Mouse (Mus musculus) limb, embryonic 11.5 days (tissue): ENCODE results near the gene Dph3. TPM values are rescaled to one million over a fixed set of nuclear protein-coding genes. Genes with fewer than 3 reads are reported as not detected.
"Not testable (repeated sequence)": the region's sequence is repeated elsewhere in the genome, so short reads cannot be mapped to it uniquely, and the experiment has no call there.

Experiments used
- ATAC-seq: fragments of 200-750 bp; cut with Nextera tagmentation; 2 replicates; pipeline ENCODE4 v1.8.0; 2017; ENCODE audit warnings: low read depth; ENCODE audit not compliant: insufficient number of reproducible peaks, low FRiP score, low TSS enrichment
- DNase-seq: peaks from one replicate; pipeline ENCODE4 v3.0.0-alpha.2; 2015; ENCODE audit warnings: low spot score
- H3K27ac ChIP-seq: fragments of 300-500 bp; sonication (generic); replicated peaks from 2 replicates; pipeline ENCODE4 v1.5.1; 2014; ENCODE audit warnings: low read depth, mild to moderate bottlenecking, low read length
- H3K27me3 ChIP-seq: fragments of 300-500 bp; sonication (generic); 2 replicates; pipeline ENCODE4 v1.6.1; 2014; ENCODE audit warnings: mild to moderate bottlenecking, low read length, mixed read lengths; ENCODE audit not compliant: control insufficient read depth, insufficient read depth
- H3K36me3 ChIP-seq: fragments of 300-500 bp; sonication (generic); 2 replicates; pipeline ENCODE4 v1.6.1; 2014; ENCODE audit warnings: mild to moderate bottlenecking, low read length, moderate library complexity, mixed read lengths; ENCODE audit not compliant: control insufficient read depth, insufficient read depth
- H3K4me1 ChIP-seq: fragments of 300-500 bp; sonication (generic); 2 replicates; pipeline ENCODE4 v1.6.1; 2014; ENCODE audit warnings: low read length, mixed read lengths; ENCODE audit not compliant: control insufficient read depth, insufficient read depth
- H3K4me2 ChIP-seq: fragments of 300-500 bp; sonication (generic); 2 replicates; pipeline ENCODE4 v1.6.1; 2014; ENCODE audit warnings: low read depth, mild to moderate bottlenecking, moderate library complexity; ENCODE audit not compliant: severe bottlenecking
- H3K4me3 ChIP-seq: fragments of 300-500 bp; sonication (generic); 2 replicates; pipeline ENCODE4 v1.5.1; 2014; ENCODE audit warnings: low read depth, low read length
- H3K9ac ChIP-seq: fragments of 300-500 bp; sonication (generic); 2 replicates; pipeline ENCODE4 v1.6.1; 2014; ENCODE audit warnings: mild to moderate bottlenecking, low read length
- H3K9me3 ChIP-seq: fragments of 300-500 bp; sonication (generic); 2 replicates; pipeline ENCODE4 v1.6.1; 2016; ENCODE audit warnings: low read length; ENCODE audit not compliant: control insufficient read depth
- WGBS: fragments of 180-500 bp; shearing (Covaris S2); extraction: QIAGEN DNeasy Blood & Tissue Kit; methylation state at CpG from one replicate; pipeline ENCODE4 v1.1.7; 2014; 5-methylcytosine and 5-hydroxymethylcytosine counted together
- polyA plus RNA-seq: library from polyadenylated mRNA; unstranded; fragments of >200 nt; fragmentation: Nextera tagmentation; extraction: Ambion mirVana; gene quantifications from 2 replicates; pipeline ENCODE4 v1.2.1, GENCODE M21; 2014

Gene Dph3
- polyA plus RNA-seq, 1 experiment from 2014 or later: 86.9 TPM

DNA sequence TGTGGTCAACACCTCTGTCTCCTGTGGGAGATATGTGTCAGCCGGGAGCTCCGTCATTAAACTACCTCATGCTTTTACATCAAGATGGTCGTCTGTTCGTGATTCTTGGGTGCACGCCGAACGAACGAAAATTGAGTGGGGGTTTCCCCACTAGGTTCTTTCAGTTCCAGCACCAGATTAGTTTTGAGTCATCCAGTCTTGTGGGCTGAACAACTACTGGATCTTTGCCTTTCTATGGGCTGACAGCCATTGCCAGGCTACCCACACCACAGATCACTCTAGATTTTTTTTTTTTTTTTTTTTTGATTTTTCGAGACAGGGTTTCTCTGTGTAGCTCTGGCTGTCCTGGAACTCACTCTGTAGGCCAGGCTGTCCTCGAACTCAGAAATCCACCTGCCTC is 26.6 kb upstream of the Dph3 start:
- ATAC-seq, H3K36me3 ChIP-seq, H3K4me3 ChIP-seq, H3K4me1 ChIP-seq, H3K27me3 ChIP-seq, H3K9ac ChIP-seq, H3K27ac ChIP-seq, H3K4me2 ChIP-seq, H3K9me3 ChIP-seq, DNase-seq: not testable (repeated sequence)
- WGBS: 96% methylated on average over 9 of the region's 10 CpGs

DNA sequence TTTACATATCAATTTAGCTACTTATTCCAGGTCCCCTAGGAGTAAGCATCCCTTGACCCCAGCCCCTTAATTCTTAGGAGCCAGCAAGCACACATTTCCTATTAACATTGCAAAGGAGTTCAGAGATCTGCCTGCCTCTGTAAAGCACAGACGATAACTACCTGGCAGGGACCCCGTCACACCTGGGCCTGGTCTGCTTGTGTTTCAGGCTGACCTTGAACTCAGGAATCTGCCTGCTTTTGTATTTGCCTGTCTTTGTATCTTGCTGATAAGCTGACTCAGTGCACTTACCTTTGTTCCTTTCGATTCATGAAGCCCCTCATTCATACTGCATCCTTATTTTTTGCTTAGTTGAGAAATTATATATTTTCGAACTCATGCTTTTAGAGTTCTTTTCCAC is 21.4 kb upstream of the Dph3 start:
- no peaks in the 10 kb centered on the region for H3K4me1 ChIP-seq
- H3K4me2 ChIP-seq: no peak overlapping the region
- H3K9ac ChIP-seq: no peak overlapping the region
- no peak overlapping the region for H3K4me3 ChIP-seq
- ATAC-seq: no peak
- H3K27me3 ChIP-seq: no peaks in the 10 kb centered on the region
- H3K9me3 ChIP-seq: no peaks in the 10 kb centered on the region
- no peaks in the 10 kb centered on the region for H3K36me3 ChIP-seq
- 87% methylated on average over 4 of the region's 4 CpGs for WGBS
- no peak for DNase-seq
- H3K27ac ChIP-seq: no peak overlapping the region

DNA sequence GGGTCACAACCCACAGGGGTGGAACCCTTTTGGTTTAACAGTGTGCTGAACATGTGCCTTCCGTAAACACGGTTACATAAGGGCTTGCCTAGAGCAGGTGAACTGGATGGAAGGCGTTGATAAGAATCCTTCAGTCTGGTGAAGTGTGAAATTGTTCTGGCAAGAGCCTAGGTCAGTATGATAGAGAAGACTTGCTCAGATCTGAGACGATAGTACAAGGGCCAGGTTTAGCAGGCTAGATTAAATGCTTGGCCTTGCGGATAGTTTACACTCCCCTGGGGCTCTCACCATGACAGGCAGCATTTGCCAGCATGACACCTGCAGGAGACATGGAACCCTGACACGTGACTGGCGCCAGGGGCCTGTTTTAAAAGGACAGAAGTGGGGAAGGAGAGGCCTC is 20.1 kb upstream of the Dph3 start:
- no peaks in the 10 kb centered on the region for H3K4me1 ChIP-seq
- H3K4me3 ChIP-seq: no peak overlapping the region
- no peaks in the 10 kb centered on the region for H3K9me3 ChIP-seq
- no peaks in the 10 kb centered on the region for H3K36me3 ChIP-seq
- DNase-seq (no peak), ATAC-seq (no peak)
- no peak overlapping the region for H3K9ac ChIP-seq
- no peak overlapping the region for H3K4me2 ChIP-seq
- H3K27me3 ChIP-seq: no peaks in the 10 kb centered on the region
- H3K27ac ChIP-seq: no peak overlapping the region
- WGBS: 58% methylated on average over 7 of the region's 7 CpGs

DNA sequence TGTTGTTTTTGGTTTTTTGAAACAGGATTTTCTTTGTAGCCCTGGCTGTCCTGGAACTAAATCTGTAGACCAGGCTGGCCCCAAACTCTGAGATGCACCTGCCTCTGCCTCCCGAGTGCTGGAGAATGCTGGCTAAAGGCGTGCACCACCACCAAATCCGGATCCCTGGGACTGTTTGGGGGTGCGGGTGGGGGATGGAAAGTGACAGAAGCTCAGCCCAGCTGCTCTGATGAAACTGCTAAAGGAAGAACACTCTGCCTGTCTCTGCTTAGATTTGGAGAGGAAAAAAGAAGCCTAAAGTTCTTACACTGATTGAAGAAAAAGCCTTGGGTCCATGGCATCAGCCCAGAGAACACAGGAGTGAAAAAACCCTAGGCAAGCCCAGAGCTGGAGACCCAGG is 18.0 kb upstream of the Dph3 start:
- no peaks in the 10 kb centered on the region for H3K9me3 ChIP-seq
- no peak for ATAC-seq
- peaks cover 11% of the 10 kb centered on the region; the same call in 1 of the 2 replicates for H3K36me3 ChIP-seq
- H3K27ac ChIP-seq: no peak overlapping the region
- no peak overlapping the region for H3K9ac ChIP-seq
- WGBS: 83% methylated on average over 4 of the region's 4 CpGs
- no peak for DNase-seq
- H3K4me1 ChIP-seq: no peaks in the 10 kb centered on the region
- H3K27me3 ChIP-seq: no peaks in the 10 kb centered on the region
- H3K4me2 ChIP-seq: no peak overlapping the region
- no peak overlapping the region for H3K4me3 ChIP-seq

DNA sequence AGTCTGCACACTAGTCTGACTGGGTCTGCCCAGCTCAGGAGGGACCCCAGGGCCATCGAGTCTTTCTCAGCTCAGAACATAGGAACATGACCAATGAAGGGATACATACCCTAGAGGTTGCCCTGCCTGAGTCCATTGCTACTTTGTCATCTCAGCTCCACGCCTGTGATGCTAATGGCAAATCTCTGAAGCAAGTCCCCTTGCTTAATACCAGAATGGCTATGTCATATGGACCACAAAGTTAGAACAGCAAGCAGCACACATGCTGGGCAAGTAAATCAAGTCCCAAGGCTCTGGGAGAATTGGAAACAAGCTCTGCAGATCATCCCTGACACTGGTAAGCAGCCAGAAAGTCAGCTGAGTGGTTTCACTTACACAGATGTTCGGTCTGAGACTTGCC is 13.4 kb upstream of the Dph3 start:
- Histone ChIP-seq H3K4me2 (no peak overlapping the region), H3K27me3 (no peaks in the 10 kb centered on the region), H3K27ac (no peak overlapping the region), H3K4me1 (no peaks in the 10 kb centered on the region), H3K9ac (no peak overlapping the region), H3K4me3 (no peak overlapping the region), H3K36me3 (peaks cover 20% of the 10 kb centered on the region; the same call in 1 of the 2 replicates), H3K9me3 (no peaks in the 10 kb centered on the region)
- DNase-seq: no peak
- no peak for ATAC-seq
- WGBS: 85% methylated on average over 3 of the region's 3 CpGs

DNA sequence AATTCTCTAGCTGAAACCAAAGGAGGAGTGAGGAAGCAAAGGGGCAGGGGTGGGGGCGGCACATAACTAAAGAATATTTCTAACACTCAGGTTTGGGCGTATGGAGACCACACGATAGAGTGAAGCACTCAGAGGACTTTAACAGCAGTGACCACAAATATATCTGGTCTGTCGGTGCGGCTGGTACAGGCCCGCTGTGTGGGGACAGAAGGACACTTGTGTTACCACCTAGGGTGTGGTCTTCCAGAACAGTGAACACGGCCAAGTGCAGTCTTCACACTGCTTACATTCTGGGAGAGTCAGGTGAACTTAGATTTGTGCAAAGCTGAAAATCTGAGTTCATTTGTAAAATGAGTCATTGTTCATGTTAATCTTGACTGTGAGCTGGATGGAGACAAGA is 12.2 kb upstream of the Dph3 start:
- no peak overlapping the region for H3K9ac ChIP-seq
- 92% methylated on average over 7 of the region's 7 CpGs for WGBS
- DNase-seq (no peak), ATAC-seq (no peak)
- H3K36me3 ChIP-seq: peaks cover 23% of the 10 kb centered on the region; the same call in 1 of the 2 replicates
- no peak overlapping the region for H3K4me3 ChIP-seq
- no peaks in the 10 kb centered on the region for H3K9me3 ChIP-seq
- no peak overlapping the region for H3K27ac ChIP-seq
- no peak overlapping the region for H3K4me2 ChIP-seq
- no peaks in the 10 kb centered on the region for H3K4me1 ChIP-seq
- H3K27me3 ChIP-seq: no peaks in the 10 kb centered on the region

DNA sequence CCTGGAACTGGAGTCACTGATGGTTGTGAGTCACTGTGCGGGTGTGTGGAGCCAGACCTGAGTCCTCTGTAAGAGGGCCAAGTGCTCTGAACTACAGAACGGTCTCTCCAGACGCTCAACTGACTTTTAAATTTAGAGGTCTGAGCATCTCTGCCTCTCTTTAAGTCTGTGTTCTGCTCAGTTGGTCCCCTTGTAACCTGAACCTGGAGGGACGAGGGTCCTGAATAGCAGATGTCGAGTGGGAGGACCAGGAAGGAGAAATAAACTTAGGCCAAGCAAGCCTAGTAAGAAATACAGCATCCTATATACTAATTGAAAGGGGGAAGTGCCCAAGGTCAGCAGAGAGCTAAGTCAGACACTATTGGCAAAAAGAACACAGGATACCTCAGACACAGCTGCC is 11.2 kb upstream of the Dph3 start:
- WGBS: 76% methylated on average over 5 of the region's 5 CpGs
- Histone ChIP-seq H3K9me3 (no peaks in the 10 kb centered on the region), H3K4me3 (no peak overlapping the region), H3K27ac (no peak overlapping the region), H3K4me1 (0 out of 2 replicates have a peak, but pooled peaks cover 2% of the 10 kb centered on the region), H3K36me3 (peaks cover 23% of the 10 kb centered on the region; the same call in 1 of the 2 replicates), H3K4me2 (no peak overlapping the region), H3K9ac (no peak overlapping the region), H3K27me3 (no peaks in the 10 kb centered on the region)
- DNase-seq: no peak
- no peak for ATAC-seq

DNA sequence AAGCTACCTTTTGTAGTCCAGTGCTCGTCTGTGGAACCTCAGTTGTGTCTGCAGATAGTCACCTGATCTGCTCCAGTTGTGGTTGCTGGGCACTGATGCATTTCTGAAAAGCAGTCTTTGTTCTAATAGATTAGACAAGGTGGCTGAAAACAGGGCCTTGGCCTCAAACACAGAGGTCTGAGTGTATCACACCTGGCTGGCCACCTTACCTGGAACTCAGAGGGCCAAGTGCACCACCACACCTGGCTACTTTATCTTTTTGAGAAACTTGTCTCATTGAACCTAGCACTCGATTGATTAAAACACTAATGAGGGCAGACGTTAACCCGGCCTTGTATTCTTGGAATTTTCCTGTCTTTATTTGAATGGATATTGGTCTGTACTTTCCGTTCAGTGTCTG is 10.1 kb upstream of the Dph3 start:
- Histone ChIP-seq H3K36me3 (peaks cover 23% of the 10 kb centered on the region; the same call in 1 of the 2 replicates), H3K27me3 (no peaks in the 10 kb centered on the region), H3K4me3 (no peak overlapping the region), H3K9ac (no peak overlapping the region), H3K27ac (no peak overlapping the region), H3K4me2 (no peak overlapping the region), H3K4me1 (peaks cover 9% of the 10 kb centered on the region; the same call in 1 of the 2 replicates), H3K9me3 (no peaks in the 10 kb centered on the region)
- WGBS: 89% methylated on average over 5 of the region's 5 CpGs
- no peak for DNase-seq
- no peak for ATAC-seq

DNA sequence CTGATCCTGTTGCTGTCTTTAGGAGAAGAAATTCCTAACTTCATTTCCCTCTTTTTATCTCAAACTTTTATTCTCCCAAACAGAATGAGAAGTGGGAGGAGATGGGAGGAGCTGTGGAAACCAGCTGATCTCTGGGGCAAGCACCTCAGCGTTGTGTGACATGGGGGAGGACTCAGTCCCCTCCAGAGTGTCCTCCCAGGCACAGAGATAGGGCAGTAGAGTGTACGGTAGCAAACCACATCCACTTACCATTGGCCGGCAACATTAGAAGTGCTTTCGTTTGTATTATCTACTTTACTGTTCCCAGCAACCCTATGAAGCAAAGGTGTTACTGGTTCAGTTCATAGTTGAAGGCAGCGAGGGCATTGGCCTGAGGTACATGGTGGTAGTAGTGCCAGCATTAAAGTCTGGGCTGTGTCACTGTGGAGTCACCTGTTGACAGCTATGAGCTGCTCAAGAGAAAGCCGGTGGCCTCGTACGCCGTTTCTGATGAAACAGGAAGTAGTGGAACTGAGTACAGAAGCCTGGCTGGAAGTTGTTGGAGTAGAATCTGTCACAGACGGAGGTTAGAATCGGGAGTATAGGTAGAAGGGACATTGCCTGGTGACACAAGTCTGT is 8.1 kb upstream of the Dph3 start:
- H3K9me3 ChIP-seq: no peaks in the 10 kb centered on the region

More for the DNA sequence above, 8.1 kb upstream of the Dph3 start:
- Histone ChIP-seq H3K4me2 (no peak overlapping the region), H3K4me3 (no peak overlapping the region), H3K9ac (no peak overlapping the region), H3K4me1 (peaks cover 9% of the 10 kb centered on the region; the same call in 1 of the 2 replicates), H3K27ac (no peak overlapping the region), H3K36me3 (peaks cover 12% of the 10 kb centered on the region; the same call in 1 of the 2 replicates), H3K27me3 (no peaks in the 10 kb centered on the region)
- ATAC-seq (no peak), DNase-seq (no peak)
- 89% methylated on average over 11 of the region's 11 CpGs for WGBS
